Mouse (Mus musculus) right cerebral cortex, postnatal 10 days (tissue): ENCODE measurements around the gene Pcdh9.
A peak's percentile ranks its signal among the peaks of the same experiment; 100 is the strongest.

Experiments used
- DNase-seq, 2 experiments: peaks; one replicate each; pipeline ENCODE4 v3.0.0; 2021; ENCODE audit warnings: low spot score in 2 of 2

Pcdh9 gene

DNA sequence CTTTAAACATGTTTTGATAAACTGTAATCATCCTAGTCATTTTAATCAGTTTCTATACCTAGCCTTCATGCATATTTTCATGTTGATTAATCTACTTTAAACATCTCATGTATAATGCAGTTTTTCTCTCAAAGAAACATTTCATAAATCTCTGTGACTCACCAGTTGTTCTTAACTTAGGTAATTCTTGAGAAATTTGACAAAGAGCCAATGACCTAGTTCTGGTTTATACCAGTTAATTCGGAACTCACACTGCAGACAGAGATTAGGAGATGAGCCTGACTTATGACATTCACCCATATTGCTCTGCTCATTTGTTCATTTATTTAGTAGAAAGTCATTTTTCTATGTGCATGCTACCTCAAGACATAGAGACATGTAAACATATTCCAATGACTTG is 328.9 kb downstream of the Pcdh9 start:
- no peak for DNase-seq

DNA sequence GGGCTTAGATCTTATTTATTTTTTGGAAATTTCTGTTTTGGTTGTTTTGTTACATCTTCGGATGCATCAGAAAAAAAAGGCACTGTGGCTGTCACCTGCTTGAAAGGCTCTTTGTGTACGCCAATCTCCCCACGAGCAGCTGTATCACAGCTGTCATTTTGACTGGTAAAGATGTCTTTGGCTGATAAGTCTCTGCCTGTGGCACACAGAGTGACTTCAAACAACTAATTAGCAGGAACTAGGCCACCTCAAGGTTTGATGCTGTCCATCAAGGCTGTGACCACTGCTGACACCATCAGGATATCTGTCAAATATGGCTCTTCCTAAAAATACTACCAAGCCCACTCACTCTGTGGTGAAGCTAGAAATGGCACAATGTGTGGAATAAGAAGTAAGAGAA is 336.7 kb downstream of the Pcdh9 start:
- no peak for DNase-seq

DNA sequence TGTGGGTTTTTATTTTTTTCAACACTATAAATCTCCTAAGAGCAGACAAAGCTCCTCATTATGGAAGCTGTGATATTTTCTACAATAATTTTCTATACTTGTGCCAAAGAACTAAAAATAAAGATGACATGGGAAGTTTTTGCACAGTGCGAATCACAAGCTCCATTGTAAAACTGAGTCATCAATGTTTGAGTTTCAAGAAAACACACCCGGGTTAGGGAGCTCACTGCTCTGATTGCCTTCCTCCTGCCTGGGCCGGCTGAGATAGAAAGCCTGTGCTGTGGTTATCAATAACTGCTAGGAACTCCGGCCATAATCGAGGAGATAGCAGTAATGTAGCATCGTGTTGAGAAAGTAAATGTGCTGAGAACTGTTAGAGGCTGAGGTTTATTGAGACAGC is 344.9 kb downstream of the Pcdh9 start:
- DNase-seq = no peak

DNA sequence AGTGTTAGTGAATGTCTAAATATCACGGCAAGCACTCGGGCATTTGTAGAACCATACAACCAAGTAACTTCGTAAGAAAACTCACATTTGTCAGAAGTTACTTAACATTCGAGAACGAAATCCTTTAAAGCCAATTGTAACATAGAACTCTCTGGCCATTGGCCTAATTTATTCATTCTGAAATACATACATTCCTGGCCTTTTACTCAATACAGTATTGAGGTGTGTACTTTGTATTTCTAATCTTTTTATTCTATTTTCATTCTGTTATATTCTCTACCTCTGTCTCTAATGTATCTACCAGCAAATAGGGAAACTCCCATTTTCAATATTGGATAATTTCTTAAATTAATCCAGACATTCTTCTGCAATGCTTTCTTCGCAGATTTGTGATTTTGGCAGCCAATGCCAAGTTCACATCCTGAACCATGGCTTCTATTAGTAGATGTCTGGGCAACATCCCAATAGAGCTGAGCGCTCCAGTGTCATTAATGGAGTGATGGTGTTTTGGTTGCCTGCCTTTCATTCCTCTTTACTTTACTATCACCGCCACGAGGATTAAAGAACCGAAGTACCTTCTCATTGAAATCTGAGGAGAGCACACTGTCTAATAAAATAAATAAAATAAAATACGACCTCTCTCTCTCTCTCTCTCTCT is 346.4 kb downstream of the Pcdh9 start:
- peak in 1 of 2 experiments; percentile 38 for DNase-seq

- peak; percentile 73 to 79 for DNase-seq
Observed at GRCm38 (mm10) chr14:93543561-93543960, 346.9 kb downstream of the Pcdh9 start.

DNA sequence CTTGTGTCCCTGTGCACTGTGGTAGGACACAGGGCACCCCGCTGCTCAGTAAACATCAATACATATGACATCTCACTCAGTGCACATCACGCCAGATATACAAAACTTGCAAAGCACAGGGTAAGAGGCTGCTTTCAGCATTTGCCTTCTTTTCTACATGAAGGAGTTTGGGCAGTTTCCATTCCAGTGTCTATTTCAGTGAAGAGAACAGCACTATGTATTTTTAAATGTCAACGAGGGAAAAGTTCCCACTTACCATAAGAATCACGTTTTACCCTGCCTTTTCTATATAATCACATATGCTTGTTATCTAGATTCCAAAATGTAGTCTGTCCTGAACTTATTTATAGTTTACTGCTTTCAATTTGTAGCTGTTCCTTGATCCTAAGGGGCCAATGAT is 355.6 kb downstream of the Pcdh9 start:
- no peak for DNase-seq

DNA sequence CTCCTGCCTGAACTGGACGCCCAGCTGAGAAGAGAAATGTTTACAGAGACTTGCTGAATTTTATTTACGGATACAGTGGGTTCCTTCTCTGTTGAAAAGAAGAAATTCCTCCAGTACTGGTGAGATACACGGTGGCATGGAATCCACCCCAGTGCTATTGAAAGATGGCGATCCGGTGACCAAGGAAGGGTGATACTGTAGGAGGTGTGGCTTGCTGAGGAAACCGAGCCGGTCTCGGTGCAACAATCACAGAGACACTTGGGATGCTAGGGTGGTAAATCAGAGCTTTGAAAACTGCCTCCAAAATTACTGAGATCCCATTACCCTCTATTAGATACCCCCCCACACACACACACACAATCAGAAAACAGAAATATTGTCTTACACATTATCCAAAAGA is 367.0 kb downstream of the Pcdh9 start:
- DNase-seq = no peak

DNA sequence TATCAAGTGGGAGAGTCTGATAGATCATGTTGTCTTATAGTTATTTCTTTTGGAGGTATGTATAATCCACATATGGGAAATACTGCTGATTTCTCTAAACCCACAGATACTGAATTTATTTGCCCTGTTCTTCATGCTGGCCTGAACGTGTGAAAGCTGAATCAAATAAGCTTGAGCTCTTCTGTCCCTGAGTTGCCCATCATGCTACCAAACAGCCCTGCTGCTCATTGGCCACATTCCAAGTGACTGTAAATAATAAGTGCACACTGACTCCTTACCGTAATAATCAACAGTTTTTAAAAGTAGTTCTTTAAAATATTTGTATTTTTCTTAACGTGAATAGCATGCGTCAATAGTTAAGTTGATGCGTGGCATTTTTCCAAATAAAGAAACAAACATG is 370.3 kb downstream of the Pcdh9 start:
- DNase-seq = no peak

- DNase-seq = no peak
Observed at GRCm38 (mm10) chr14:93516679-93517078, 373.8 kb downstream of the Pcdh9 start.

GRCm38 (mm10) chr14:93506107-93506506 is 384.4 kb downstream of the Pcdh9 start:
- no peak for DNase-seq

DNA sequence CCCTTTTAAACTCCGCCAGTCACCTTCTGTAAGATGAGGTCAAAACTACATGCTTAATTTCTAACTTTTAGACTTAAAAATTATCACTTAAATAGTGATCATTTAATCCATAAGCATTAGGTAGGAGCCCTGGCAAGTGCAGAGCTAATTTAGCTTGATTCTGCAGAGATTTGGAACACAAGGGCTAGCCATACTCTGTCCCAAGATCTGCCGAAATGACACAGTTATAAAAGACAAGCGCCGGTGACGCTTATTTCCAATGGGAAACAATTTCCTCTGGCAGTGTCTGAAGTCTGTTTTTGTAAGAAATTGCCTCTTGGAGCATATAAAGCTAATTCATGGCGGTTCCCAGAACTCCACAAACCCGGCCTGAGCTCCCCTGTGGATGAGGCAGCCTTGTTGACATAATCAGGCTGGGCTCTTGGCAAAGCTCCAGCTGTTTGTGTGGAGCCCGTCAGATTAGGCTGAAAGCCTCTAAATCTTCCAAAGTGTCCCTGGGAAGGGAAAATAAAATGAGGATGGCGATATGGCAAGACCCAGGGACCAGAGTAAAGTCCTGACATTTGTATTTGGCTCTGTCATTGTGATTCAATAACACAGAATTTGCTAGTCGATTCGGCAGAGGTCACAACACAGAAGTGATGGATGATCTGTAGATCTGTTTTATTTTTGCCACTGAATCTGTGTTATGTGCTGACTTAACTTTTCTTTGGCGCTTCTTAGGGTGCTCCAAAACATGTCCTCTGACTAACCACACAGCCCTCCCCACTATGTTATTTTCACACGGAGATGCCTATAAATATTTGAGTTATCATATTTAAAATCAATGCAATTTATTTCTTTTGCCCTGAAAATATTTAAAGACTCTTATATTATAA is 391.4 kb downstream of the Pcdh9 start:
- peak; percentile 70 to 72 for DNase-seq

DNA sequence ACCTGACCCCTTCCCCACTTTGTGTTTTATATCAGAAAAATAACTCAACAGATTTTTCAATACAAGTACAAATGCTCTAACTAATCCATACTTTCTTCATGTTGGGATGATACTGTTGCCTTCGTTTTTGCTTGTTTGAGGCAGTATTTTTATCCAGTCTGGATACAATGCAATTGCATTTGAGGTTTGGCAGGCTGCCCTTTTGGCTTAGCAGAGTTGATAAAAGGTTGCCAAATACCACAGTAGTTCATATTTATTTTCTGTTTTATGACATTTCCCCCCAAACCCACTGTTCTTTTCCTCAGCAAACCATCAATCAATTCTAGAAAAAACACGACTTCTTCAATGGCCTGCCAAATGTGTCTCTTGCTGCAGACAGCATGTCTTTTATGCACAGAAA is 415.5 kb downstream of the Pcdh9 start:
- DNase-seq = peak in 1 of 2 experiments; percentile 32

- DNase-seq = no peak
Observed at GRCm38 (mm10) chr14:93472494-93472893, 418.0 kb downstream of the Pcdh9 start.

GRCm38 (mm10) chr14:93463360-93463892 is 427.1 kb downstream of the Pcdh9 start:
- no peak for DNase-seq

GRCm38 (mm10) chr14:93450930-93451665 is 439.4 kb downstream of the Pcdh9 start:
- DNase-seq = no peak

DNA sequence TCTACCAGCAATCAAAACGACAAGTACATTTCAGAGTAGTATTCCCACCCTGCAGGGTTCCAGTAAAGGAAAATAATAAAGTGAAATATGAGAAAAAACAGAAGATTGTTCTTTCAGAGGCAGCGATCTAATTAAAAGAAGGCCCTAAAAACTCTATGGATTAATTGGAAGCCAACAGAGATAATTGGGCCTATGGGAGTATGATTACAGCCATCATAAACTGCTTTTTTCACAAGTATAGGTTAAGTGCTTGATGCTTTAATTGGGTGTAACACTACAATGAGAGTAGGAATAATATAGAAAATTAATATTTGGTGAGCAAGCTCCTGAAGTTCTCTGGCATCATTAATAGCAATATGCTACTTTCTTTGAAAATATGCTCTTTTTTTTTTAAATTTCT is 448.6 kb downstream of the Pcdh9 start:
- DNase-seq = no peak

- DNase-seq = no peak
Observed at GRCm38 (mm10) chr14:93437226-93437625, 453.3 kb downstream of the Pcdh9 start.

- peak; percentile 71 to 75 for DNase-seq
Observed at GRCm38 (mm10) chr14:93416752-93417151, 473.7 kb downstream of the Pcdh9 start.

- no peak for DNase-seq
Observed at GRCm38 (mm10) chr14:93415496-93415895, 475.0 kb downstream of the Pcdh9 start.

GRCm38 (mm10) chr14:93409314-93409713 is 481.2 kb downstream of the Pcdh9 start:
- no peak for DNase-seq

DNA sequence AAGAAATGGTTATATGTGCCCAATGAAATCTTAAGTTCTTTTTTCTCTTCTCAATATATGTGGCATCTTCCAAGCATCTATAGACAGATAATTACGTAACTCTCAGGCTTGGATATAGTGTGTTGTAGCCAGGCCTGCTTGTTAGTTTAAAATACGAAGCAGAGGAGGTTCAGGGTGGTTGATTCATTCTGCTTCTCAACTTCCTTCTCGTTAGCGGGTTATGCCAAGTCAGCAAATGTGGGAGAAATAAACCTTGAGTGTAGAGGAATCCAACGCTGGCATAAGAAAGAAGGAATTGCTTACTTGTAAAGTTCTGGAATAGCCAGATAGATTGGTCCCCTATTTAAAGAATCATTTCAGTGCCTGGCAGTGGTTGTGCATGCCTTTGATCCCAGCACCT is 482.7 kb downstream of the Pcdh9 start:
- DNase-seq = no peak

DNA sequence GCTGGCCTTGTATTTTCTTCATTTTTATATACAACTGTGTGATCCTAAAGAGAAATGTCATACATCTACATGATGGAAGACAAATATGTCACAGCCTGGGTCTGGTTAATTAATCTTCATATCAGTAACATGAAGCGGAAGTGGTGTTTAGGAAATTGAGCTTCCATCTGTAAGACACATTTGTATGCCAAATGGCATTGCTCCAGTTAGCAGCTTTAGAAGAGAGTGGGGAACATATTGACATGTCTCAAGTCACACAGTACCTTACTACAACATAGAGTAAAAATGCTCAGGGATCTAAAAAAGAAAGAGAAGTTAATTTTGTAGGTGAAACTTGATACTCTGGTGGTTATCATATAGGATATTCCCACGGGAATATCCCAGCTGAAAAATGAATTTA is 505.4 kb downstream of the Pcdh9 start:
- DNase-seq = no peak
